Mouse (Mus musculus) testis, postnatal 14 days (tissue): ENCODE measurements around the gene 1810010D01Rik.

Experiments
- DNase-seq: peaks from one replicate; pipeline ENCODE4 v3.0.0; 2021; ENCODE audit warnings: low spot score

The 1810010D01Rik gene

GRCm38 (mm10) chr7:145211680-145212659, 4.1 kb upstream of the 1810010D01Rik start:
- DNase-seq = no peak

GRCm38 (mm10) chr7:145210477-145211070, 2.7 kb upstream of the 1810010D01Rik start:
- no peak for DNase-seq

GRCm38 (mm10) chr7:145206801-145207200, 1.1 kb downstream of the 1810010D01Rik start:
- DNase-seq = no peak

- DNase-seq = peak; percentile 82
Observed at GRCm38 (mm10) chr7:145206056-145206610, 1.8 kb downstream of the 1810010D01Rik start.

GRCm38 (mm10) chr7:145205363-145205902, 2.5 kb downstream of the 1810010D01Rik start:
- no peak for DNase-seq

- no peak for DNase-seq
Observed at GRCm38 (mm10) chr7:145199711-145200110, 8.2 kb downstream of the 1810010D01Rik start.

GRCm38 (mm10) chr7:145198223-145198714, 9.7 kb downstream of the 1810010D01Rik start:
- DNase-seq = no peak

GRCm38 (mm10) chr7:145197711-145198110, 10.2 kb downstream of the 1810010D01Rik start:
- no peak for DNase-seq

GRCm38 (mm10) chr7:145197042-145197441, 10.9 kb downstream of the 1810010D01Rik start:
- no peak for DNase-seq

- DNase-seq = no peak
Observed at GRCm38 (mm10) chr7:145196340-145196739, 11.6 kb downstream of the 1810010D01Rik start.

- DNase-seq = no peak
Observed at GRCm38 (mm10) chr7:145195186-145195927, 12.6 kb downstream of the 1810010D01Rik start.

- no peak for DNase-seq
Observed at GRCm38 (mm10) chr7:145194455-145195161, 13.3 kb downstream of the 1810010D01Rik start.

GRCm38 (mm10) chr7:145192836-145193235, 15.1 kb downstream of the 1810010D01Rik start:
- no peak for DNase-seq

- DNase-seq = no peak
Observed at GRCm38 (mm10) chr7:145190520-145190919, 17.4 kb downstream of the 1810010D01Rik start.

- DNase-seq = no peak
Observed at GRCm38 (mm10) chr7:145189342-145189741, 18.6 kb downstream of the 1810010D01Rik start.

- no peak for DNase-seq
Observed at GRCm38 (mm10) chr7:145187802-145188201, 20.1 kb downstream of the 1810010D01Rik start.

GRCm38 (mm10) chr7:145182388-145182787, 25.5 kb downstream of the 1810010D01Rik start:
- DNase-seq = no peak

GRCm38 (mm10) chr7:145181376-145182034, 26.4 kb downstream of the 1810010D01Rik start:
- no peak for DNase-seq

- DNase-seq = no peak
Observed at GRCm38 (mm10) chr7:145179691-145180091, 28.2 kb downstream of the 1810010D01Rik start.
